ENCODE assay signal across 8 mouse cellular contexts in genomic region chr13:99238217-99239160, GRCm38 (mm10). TPM values are rescaled to one million over a fixed set of nuclear protein-coding genes. Genes with fewer than 3 reads are reported as not detected.
A peak's percentile ranks its signal among the peaks of the same experiment; 100 is the strongest.
DNase-seq lines count a peak whose midpoint lies in the region; ATAC-seq and TF ChIP-seq lines count a peak whose summit lies in the region.

No protein-coding gene starts in this region.

- DNase-seq in adrenal gland, adult (ENCODE audit: inconsistent age in 2 of 2, low spot score in 1 of 2): peak; percentile 57 to 79
- DNase-seq in adrenal gland, postnatal 4 days (ENCODE audit: low spot score in 2 of 2): no peak
- peak; percentile 48 for DNase-seq in lung, adult 2 months
- no peak for DNase-seq in ovary, postnatal 36 days (ENCODE audit: low spot score)

- WGBS in heart, embryonic 12.5 days: 23% methylated on average over 10 of the region's 10 CpGs
- WGBS in kidney, embryonic 15.5 days: 36% methylated on average over 10 of the region's 10 CpGs
- WGBS in lung, adult 2 months: 15% methylated on average over 10 of the region's 10 CpGs

- no peak overlapping the region for H3K4me3 ChIP-seq in cortical plate, adult 2 months (ENCODE audit: insufficient read depth, low read length)
- H3K4me3 ChIP-seq in heart, embryonic 12.5 days: no peak overlapping the region
- H3K4me3 ChIP-seq in kidney, embryonic 15.5 days (replicated peaks): no peak overlapping the region
- no peak overlapping the region for H3K4me3 ChIP-seq in lung, adult 2 months (replicated peaks; ENCODE audit: extremely low read depth, low read depth, low read length)
- H3K4me3 ChIP-seq in testis, adult 2 months (ENCODE audit: control insufficient read depth, low read depth, low read length): no peak overlapping the region

- H3K36me3 ChIP-seq in heart, embryonic 12.5 days: no peaks in the 10 kb centered on the region
- no peaks in the 10 kb centered on the region for H3K36me3 ChIP-seq in kidney, embryonic 15.5 days
- H3K36me3 ChIP-seq in testis, adult 2 months (ENCODE audit: control insufficient read depth, insufficient read depth, low read length): no peaks in the 10 kb centered on the region

- peak; percentile 78 for ATAC-seq in heart, embryonic 12.5 days (ENCODE audit: insufficient number of reproducible peaks, low FRiP score)
- ATAC-seq in kidney, embryonic 15.5 days (replicated peaks; ENCODE audit: low FRiP score): peak; percentile 59

- H3K4me1 ChIP-seq in cortical plate, adult 2 months (ENCODE audit: control insufficient read depth, insufficient read depth, low read length): peaks cover 2% of the 10 kb centered on the region; the same call in 1 of the 2 replicates
- H3K4me1 ChIP-seq in heart, embryonic 12.5 days (replicated peaks): peaks cover 43% of the 10 kb centered on the region
- H3K4me1 ChIP-seq in kidney, embryonic 15.5 days: peaks cover 58% of the 10 kb centered on the region
- H3K4me1 ChIP-seq in lung, adult 2 months (ENCODE audit: control insufficient read depth, insufficient read depth, low read length): peaks cover 21% of the 10 kb centered on the region
- H3K4me1 ChIP-seq in testis, adult 2 months (ENCODE audit: control insufficient read depth, insufficient read depth, low read length): no peaks in the 10 kb centered on the region; the same call in 1 of the 2 replicates

- peak overlapping the region; percentile 12; the same call in 1 of the 2 replicates for H3K4me2 ChIP-seq in heart, embryonic 12.5 days
- H3K4me2 ChIP-seq in kidney, embryonic 15.5 days: peak overlapping the region; percentile 35; the same call in 1 of the 2 replicates

- TF ChIP-seq CTCF in cortical plate, adult 2 months (IDR thresholded peaks at IDR 0.05; ENCODE audit: extremely low read depth, insufficient read depth, low read length): no peak
- TF ChIP-seq CTCF in lung, adult 2 months (IDR thresholded peaks at IDR 0.05; ENCODE audit: insufficient read depth, low read length): no peak
- no peak for TF ChIP-seq CTCF in testis, adult 2 months (IDR thresholded peaks at IDR 0.05; ENCODE audit: control insufficient read depth, insufficient read depth, insufficient replicate concordance, low read depth, low read length)

- peak overlapping the region; percentile 45 for H3K27ac ChIP-seq in cortical plate, adult 2 months (ENCODE audit: insufficient read depth, low read length)
- H3K27ac ChIP-seq in heart, embryonic 12.5 days (ENCODE audit: poor library complexity, severe bottlenecking): peak overlapping the region; percentile 94
- peak overlapping the region; percentile 94 for H3K27ac ChIP-seq in kidney, embryonic 15.5 days
- H3K27ac ChIP-seq in testis, adult 2 months (ENCODE audit: control insufficient read depth, insufficient read depth, low read depth, low read length): peak overlapping the region; percentile 75

- H3K9me3 ChIP-seq in heart, embryonic 12.5 days (replicated peaks): no peaks in the 10 kb centered on the region
- no peaks in the 10 kb centered on the region for H3K9me3 ChIP-seq in kidney, embryonic 15.5 days (replicated peaks)

- H3K27me3 ChIP-seq in heart, embryonic 12.5 days (replicated peaks): no peaks in the 10 kb centered on the region
- no peaks in the 10 kb centered on the region for H3K27me3 ChIP-seq in kidney, embryonic 15.5 days
- no peaks in the 10 kb centered on the region for H3K27me3 ChIP-seq in testis, adult 2 months (ENCODE audit: control insufficient read depth, insufficient read depth, low read length)

- no peak overlapping the region for H3K9ac ChIP-seq in heart, embryonic 12.5 days
- no peak overlapping the region for H3K9ac ChIP-seq in kidney, embryonic 15.5 days

- TF ChIP-seq POLR2A in cortical plate, adult 2 months (IDR thresholded peaks at IDR 0.05; ENCODE audit: extremely low read depth, insufficient read depth, low read length): no peak
- TF ChIP-seq POLR2A in lung, adult 2 months (IDR thresholded peaks at IDR 0.05; ENCODE audit: borderline replicate concordance, extremely low read depth, low read depth, low read length): peak; percentile 37; the same call in 1 of the 2 replicates
- TF ChIP-seq POLR2A in testis, adult 2 months (IDR thresholded peaks at IDR 0.05; ENCODE audit: control insufficient read depth, low read depth, low read length): no peak

RNA-seq across cellular contexts. Expression of gene Zfp366, which starts 53.9 kb away (rescaled TPM):
- 1 to 10 TPM; 4.8 to 6.9 TPM for total RNA-seq in adrenal gland, postnatal 4 days (2021)
- polyA plus RNA-seq in cortical plate, adult 2 months (2012; rRNA removed): 2.3 and 2.4 TPM in 2 replicates
- polyA plus RNA-seq in heart, embryonic 12.5 days (2016; fragmentation: Nextera tagmentation; extraction: Ambion mirVana): 0.12 and 0.36 TPM in 2 replicates
- 0.99 and 1.1 TPM in 2 replicates for polyA plus RNA-seq in kidney, embryonic 15.5 days (2015; fragmentation: Nextera tagmentation; extraction: Ambion mirVana)
- polyA plus RNA-seq in lung, adult 2 months (2012; rRNA removed): 13.6 and 14.5 TPM in 2 replicates
- polyA plus RNA-seq in testis, adult 2 months (2012; rRNA removed): 0.20 and 0.25 TPM in 2 replicates

Comparison
In these comparisons a context has a peak if more than half of its experiments do, and no peak if none do; other contexts are left out.
1. DNase-seq: peak in adrenal gland, adult (2 of 2) and lung, adult 2 months (single experiment); none in adrenal gland, postnatal 4 days (0 of 2) and ovary, postnatal 36 days (single experiment).
2. Peak in every context shown above with its lines, with median percentiles within 50 percentile points of each other: H3K27ac ChIP-seq.